Mouse (Mus musculus): ENCODE measurements around the gene Cd7. TPM values are rescaled to one million over a fixed set of nuclear protein-coding genes. Genes with fewer than 3 reads are reported as not detected.

Gene Cd7
- polyA plus RNA-seq (2012; rRNA removed) (0.37 and 0.54 TPM in 2 replicates), polyA plus RNA-seq (2014; fragmentation: Nextera tagmentation; extraction: Ambion mirVana) (0.56 and 0.57 TPM in 2 replicates)

- ATAC-seq (ENCODE audit: insufficient read depth) (no peak), DNase-seq (ENCODE audit: low read depth in 3 of 3, low spot score in 3 of 3) (no peak)
- WGBS (ENCODE audit: insufficient replicate concordance) = 41% methylated on average over 5 of the region's 5 CpGs
- Histone ChIP-seq H3K9ac (replicated peaks) (no peak within 1 kb of the TSS), H3K4me2 (ENCODE audit: low read depth) (no peak within 1 kb of the TSS), H3K4me1 (replicated peaks; ENCODE audit: control insufficient read depth in 2 of 2, insufficient read depth in 2 of 2, low read length in 1 of 2) (no peaks in the 10 kb centered on the region), H3K36me3 (replicated peaks; ENCODE audit: control insufficient read depth, insufficient read depth, low read depth) (no peaks in the 10 kb centered on the region), H3K27me3 (ENCODE audit: control insufficient read depth, insufficient read depth, low read length) (no peaks in the 10 kb centered on the region), H3K4me3 (ENCODE audit: insufficient read depth in 1 of 2, low read depth in 2 of 2, low read length in 2 of 2) (no peak within 1 kb of the TSS), H3K9me3 (ENCODE audit: control insufficient read depth, low read length) (no peaks in the 10 kb centered on the region), H3K27ac (no peak within 1 kb of the TSS)
- TF ChIP-seq CTCF (IDR thresholded peaks at IDR 0.05; ENCODE audit: low read depth) (no peak), EP300 (IDR thresholded peaks at IDR 0.05; ENCODE audit: low read depth) (no peak)
Measured at GRCm38 (mm10) chr11:121039302-121039701, at the start of gene Cd7. Cd7 (minus strand) TSS chr11:121039418.

- Histone ChIP-seq H3K27ac (no peak overlapping the region), H3K9me3 (ENCODE audit: control insufficient read depth, low read length) (no peaks in the 10 kb centered on the region), H3K4me1 (replicated peaks; ENCODE audit: control insufficient read depth in 2 of 2, insufficient read depth in 2 of 2, low read length in 1 of 2) (peaks cover 0 to 3% of the 10 kb centered on the region in 2 experiments; a peak in 1 of 4 replicates), H3K27me3 (ENCODE audit: control insufficient read depth, insufficient read depth, low read length) (no peaks in the 10 kb centered on the region), H3K4me3 (ENCODE audit: insufficient read depth in 1 of 2, low read depth in 2 of 2, low read length in 2 of 2) (no peak overlapping the region), H3K9ac (replicated peaks) (no peak overlapping the region), H3K4me2 (ENCODE audit: low read depth) (no peak overlapping the region), H3K36me3 (replicated peaks; ENCODE audit: control insufficient read depth, insufficient read depth, low read depth) (no peaks in the 10 kb centered on the region)
- no peak for DNase-seq (ENCODE audit: low read depth in 3 of 3, low spot score in 3 of 3)
- no peak for ATAC-seq (ENCODE audit: insufficient read depth)
- TF ChIP-seq CTCF (IDR thresholded peaks at IDR 0.05; ENCODE audit: low read depth) (no peak), EP300 (IDR thresholded peaks at IDR 0.05; ENCODE audit: low read depth) (no peak)
- 52% methylated on average over 6 of the region's 6 CpGs for WGBS (ENCODE audit: insufficient replicate concordance)
Measured at GRCm38 (mm10) chr11:121088997-121089396, 49.8 kb upstream of the Cd7 start.

GRCm38 (mm10) chr11:121086296-121086695 lies 47.1 kb upstream of the Cd7 start:
- H3K4me2 ChIP-seq (ENCODE audit: low read depth) = peak overlapping the region; percentile 39

GRCm38 (mm10) chr11:121085181-121085580 lies 46.0 kb upstream of the Cd7 start:
- no peak overlapping the region for H3K9ac ChIP-seq (replicated peaks)
- no peaks in the 10 kb centered on the region for H3K27me3 ChIP-seq (ENCODE audit: control insufficient read depth, insufficient read depth, low read length)
- peaks cover 0 to 10% of the 10 kb centered on the region in 2 experiments for H3K4me1 ChIP-seq (replicated peaks; ENCODE audit: control insufficient read depth in 2 of 2, insufficient read depth in 2 of 2, low read length in 1 of 2)
- TF ChIP-seq EP300 (IDR thresholded peaks at IDR 0.05; ENCODE audit: low read depth) (no peak), CTCF (IDR thresholded peaks at IDR 0.05; ENCODE audit: low read depth) (no peak)
- peak overlapping the region; percentile 39 for H3K4me2 ChIP-seq (ENCODE audit: low read depth)
- DNase-seq (ENCODE audit: low read depth in 3 of 3, low spot score in 3 of 3) (no peak), ATAC-seq (ENCODE audit: insufficient read depth) (no peak)
- no peaks in the 10 kb centered on the region for H3K36me3 ChIP-seq (replicated peaks; ENCODE audit: control insufficient read depth, insufficient read depth, low read depth)
- no peaks in the 10 kb centered on the region for H3K9me3 ChIP-seq (ENCODE audit: control insufficient read depth, low read length)
- no peak overlapping the region for H3K27ac ChIP-seq
- WGBS (ENCODE audit: insufficient replicate concordance) = 48% methylated on average over 5 of the region's 5 CpGs
- H3K4me3 ChIP-seq (ENCODE audit: insufficient read depth in 1 of 2, low read depth in 2 of 2, low read length in 2 of 2) = peak overlapping the region in 1 of 2 experiments; percentile 14; a peak in 1 of 4 replicates

More at GRCm38 (mm10) chr11:121086296-121086695, 47.1 kb upstream of the Cd7 start:
- Histone ChIP-seq H3K9ac (replicated peaks) (no peak overlapping the region), H3K27me3 (ENCODE audit: control insufficient read depth, insufficient read depth, low read length) (no peaks in the 10 kb centered on the region), H3K4me1 (replicated peaks; ENCODE audit: control insufficient read depth in 2 of 2, insufficient read depth in 2 of 2, low read length in 1 of 2) (peaks cover 0 to 10% of the 10 kb centered on the region in 2 experiments), H3K27ac (no peak overlapping the region; the same call in 1 of the 2 replicates), H3K4me3 (ENCODE audit: insufficient read depth in 1 of 2, low read depth in 2 of 2, low read length in 2 of 2) (peak overlapping the region in 1 of 2 experiments; percentile 14; a peak in 1 of 4 replicates), H3K36me3 (replicated peaks; ENCODE audit: control insufficient read depth, insufficient read depth, low read depth) (no peaks in the 10 kb centered on the region), H3K9me3 (ENCODE audit: control insufficient read depth, low read length) (no peaks in the 10 kb centered on the region)
- WGBS (ENCODE audit: insufficient replicate concordance) = 21% methylated on average over 4 of the region's 4 CpGs
- peak in 2 of 3 experiments; percentile 12 to 13 for DNase-seq (ENCODE audit: low read depth in 3 of 3, low spot score in 3 of 3)
- 0 out of 2 replicates have a peak, but pooled peaks have one; percentile 48 for ATAC-seq (ENCODE audit: insufficient read depth)
- TF ChIP-seq EP300 (IDR thresholded peaks at IDR 0.05; ENCODE audit: low read depth) = no peak
- no peak for TF ChIP-seq CTCF (IDR thresholded peaks at IDR 0.05; ENCODE audit: low read depth)

GRCm38 (mm10) chr11:121082857-121083500 lies 43.8 kb upstream of the Cd7 start:
- WGBS (ENCODE audit: insufficient replicate concordance) = 35% methylated on average over 6 of the region's 6 CpGs
- no peak overlapping the region for H3K27ac ChIP-seq

More at GRCm38 (mm10) chr11:121082857-121083500, 43.8 kb upstream of the Cd7 start:
- Histone ChIP-seq H3K9ac (replicated peaks) (no peak overlapping the region), H3K9me3 (ENCODE audit: control insufficient read depth, low read length) (no peaks in the 10 kb centered on the region), H3K27me3 (ENCODE audit: control insufficient read depth, insufficient read depth, low read length) (no peaks in the 10 kb centered on the region), H3K4me1 (replicated peaks; ENCODE audit: control insufficient read depth in 2 of 2, insufficient read depth in 2 of 2, low read length in 1 of 2) (peaks cover 0 to 10% of the 10 kb centered on the region in 2 experiments), H3K4me2 (ENCODE audit: low read depth) (0 out of 2 replicates have a peak overlapping the region, but pooled peaks have one; percentile 15), H3K36me3 (replicated peaks; ENCODE audit: control insufficient read depth, insufficient read depth, low read depth) (no peaks in the 10 kb centered on the region), H3K4me3 (ENCODE audit: insufficient read depth in 1 of 2, low read depth in 2 of 2, low read length in 2 of 2) (no peak overlapping the region)
- TF ChIP-seq CTCF (IDR thresholded peaks at IDR 0.05; ENCODE audit: low read depth) (no peak), EP300 (IDR thresholded peaks at IDR 0.05; ENCODE audit: low read depth) (no peak)
- no peak for ATAC-seq (ENCODE audit: insufficient read depth)
- DNase-seq (ENCODE audit: low read depth in 3 of 3, low spot score in 3 of 3) = no peak

All from liver, embryonic 14.5 days (tissue).